In genomic region chr4:149922121-149922718, GRCm38 (mm10) we compare ENCODE assay signal across 9 mouse cellular contexts. TPM values are rescaled to one million over a fixed set of nuclear protein-coding genes. Genes with fewer than 3 reads are reported as not detected.
DNase-seq lines count a peak whose midpoint lies in the region; ATAC-seq and TF ChIP-seq lines count a peak whose summit lies in the region.
"Had no signal": no experiment of that assay in that cellular context is flagged by ENCODE, and none has a peak within 500 bp of the region (broad histone marks: within the 10 kb centered on the region; RNA-seq: fewer than 3 reads in every experiment).

No protein-coding gene starts in this region.

- peaks cover 65% of the 10 kb centered on the region for H3K4me1 ChIP-seq in forebrain, embryonic 10.5 days
- peaks cover 18% of the 10 kb centered on the region for H3K4me1 ChIP-seq in forebrain, embryonic 13.5 days
- H3K4me1 ChIP-seq in forebrain, postnatal 0 days (ENCODE audit: insufficient read depth), result no peaks in the 10 kb centered on the region
- H3K4me1 ChIP-seq in hindbrain, embryonic 10.5 days (replicated peaks), result peaks cover 72% of the 10 kb centered on the region
- H3K4me1 ChIP-seq in limb, embryonic 11.5 days (ENCODE audit: control insufficient read depth, insufficient read depth, low read length), result peaks cover 50% of the 10 kb centered on the region
- H3K4me1 ChIP-seq in neural tube, embryonic 12.5 days, result peaks cover 44% of the 10 kb centered on the region

- DNase-seq in forebrain, embryonic 10.5 days (ENCODE audit: extremely low spot score, low spot score), result peak; percentile 64
- DNase-seq in forebrain, postnatal 0 days, result no peak
- DNase-seq in hindbrain, embryonic 10.5 days (ENCODE audit: low spot score), result peak; percentile 68
- peak; percentile 82 for DNase-seq in limb, embryonic 11.5 days (ENCODE audit: low spot score)
- no peak for DNase-seq in spleen, adult 18-20 months
- no peak for DNase-seq in cerebellum, adult 9-11 months

- H3K9me3 ChIP-seq in forebrain, embryonic 10.5 days, result no peaks in the 10 kb centered on the region
- H3K9me3 ChIP-seq in forebrain, embryonic 13.5 days (replicated peaks), result 0 out of 2 replicates have a peak, but pooled peaks cover 4% of the 10 kb centered on the region
- H3K9me3 ChIP-seq in forebrain, postnatal 0 days (ENCODE audit: low read length), result no peaks in the 10 kb centered on the region
- H3K9me3 ChIP-seq in hindbrain, embryonic 10.5 days, result peaks cover 6% of the 10 kb centered on the region; the same call in 1 of the 2 replicates
- H3K9me3 ChIP-seq in limb, embryonic 11.5 days (ENCODE audit: control insufficient read depth, low read length), result 0 out of 2 replicates have a peak, but pooled peaks cover 2% of the 10 kb centered on the region
- peaks cover 5% of the 10 kb centered on the region; the same call in 1 of the 2 replicates for H3K9me3 ChIP-seq in neural tube, embryonic 12.5 days

- H3K27ac ChIP-seq in forebrain, embryonic 10.5 days, result peak overlapping the region; percentile 78
- no peak overlapping the region; the same call in 1 of the 2 replicates for H3K27ac ChIP-seq in forebrain, embryonic 13.5 days
- H3K27ac ChIP-seq in forebrain, postnatal 0 days (ENCODE audit: low read depth, low read length), result peak overlapping the region; percentile 59
- peak overlapping the region; percentile 81 for H3K27ac ChIP-seq in hindbrain, embryonic 10.5 days
- H3K27ac ChIP-seq in limb, embryonic 11.5 days (replicated peaks; ENCODE audit: low read depth, low read length), result peak overlapping the region; percentile 84
- 0 out of 2 replicates have a peak overlapping the region, but pooled peaks have one; percentile 32 for H3K27ac ChIP-seq in neural tube, embryonic 12.5 days

- no peaks in the 10 kb centered on the region for H3K27me3 ChIP-seq in forebrain, embryonic 10.5 days (ENCODE audit: poor library complexity, severe bottlenecking)
- no peaks in the 10 kb centered on the region for H3K27me3 ChIP-seq in forebrain, embryonic 13.5 days
- H3K27me3 ChIP-seq in forebrain, postnatal 0 days (ENCODE audit: insufficient read depth, low read length), result no peaks in the 10 kb centered on the region
- peaks cover 3% of the 10 kb centered on the region; the same call in 1 of the 2 replicates for H3K27me3 ChIP-seq in hindbrain, embryonic 10.5 days (ENCODE audit: insufficient read depth, poor library complexity, severe bottlenecking)
- no peaks in the 10 kb centered on the region for H3K27me3 ChIP-seq in limb, embryonic 11.5 days (ENCODE audit: control insufficient read depth, insufficient read depth, low read length)
- no peaks in the 10 kb centered on the region for H3K27me3 ChIP-seq in neural tube, embryonic 12.5 days (replicated peaks)

- 45% methylated on average over 14 of the region's 14 CpGs for WGBS in forebrain, embryonic 10.5 days
- 53% methylated on average over 14 of the region's 14 CpGs for WGBS in forebrain, embryonic 13.5 days
- WGBS in forebrain, postnatal 0 days, result 37% methylated on average over 14 of the region's 14 CpGs
- WGBS in hindbrain, embryonic 10.5 days, result 26% methylated on average over 14 of the region's 14 CpGs
- 20% methylated on average over 14 of the region's 14 CpGs for WGBS in limb, embryonic 11.5 days
- WGBS in neural tube, embryonic 12.5 days, result 19% methylated on average over 14 of the region's 14 CpGs

- H3K4me2 ChIP-seq in forebrain, embryonic 13.5 days, result no peak overlapping the region
- no peak overlapping the region for H3K4me2 ChIP-seq in forebrain, postnatal 0 days (ENCODE audit: low read depth)
- no peak overlapping the region for H3K4me2 ChIP-seq in limb, embryonic 11.5 days (ENCODE audit: low read depth, severe bottlenecking)
- peak overlapping the region; percentile 14; the same call in 1 of the 2 replicates for H3K4me2 ChIP-seq in neural tube, embryonic 12.5 days (replicated peaks)

- TF ChIP-seq CTCF in forebrain, postnatal 0 days (IDR thresholded peaks at IDR 0.05; ENCODE audit: low read depth), result no peak

- 0 out of 2 replicates have a peak, but pooled peaks cover 4% of the 10 kb centered on the region for H3K36me3 ChIP-seq in forebrain, embryonic 10.5 days (replicated peaks)
- H3K36me3 ChIP-seq in forebrain, embryonic 13.5 days (ENCODE audit: poor library complexity, severe bottlenecking), result no peaks in the 10 kb centered on the region
- H3K36me3 ChIP-seq in forebrain, postnatal 0 days (ENCODE audit: insufficient read depth), result no peaks in the 10 kb centered on the region
- 0 out of 2 replicates have a peak, but pooled peaks cover 5% of the 10 kb centered on the region for H3K36me3 ChIP-seq in hindbrain, embryonic 10.5 days
- no peaks in the 10 kb centered on the region for H3K36me3 ChIP-seq in limb, embryonic 11.5 days (ENCODE audit: control insufficient read depth, insufficient read depth, low read length)
- H3K36me3 ChIP-seq in neural tube, embryonic 12.5 days, result no peaks in the 10 kb centered on the region

- no peak overlapping the region for H3K9ac ChIP-seq in forebrain, embryonic 13.5 days
- no peak overlapping the region for H3K9ac ChIP-seq in forebrain, postnatal 0 days
- peak overlapping the region; percentile 31; the same call in 1 of the 2 replicates for H3K9ac ChIP-seq in limb, embryonic 11.5 days (ENCODE audit: low read length)
- H3K9ac ChIP-seq in neural tube, embryonic 12.5 days, result peak overlapping the region; percentile 21; the same call in 1 of the 2 replicates

- H3K4me3 ChIP-seq in forebrain, embryonic 10.5 days, result no peak overlapping the region
- no peak overlapping the region for H3K4me3 ChIP-seq in forebrain, embryonic 13.5 days
- no peak overlapping the region for H3K4me3 ChIP-seq in forebrain, postnatal 0 days (ENCODE audit: low read depth, low read length)
- peak overlapping the region; percentile 9; the same call in 1 of the 2 replicates for H3K4me3 ChIP-seq in hindbrain, embryonic 10.5 days
- no peak overlapping the region for H3K4me3 ChIP-seq in limb, embryonic 11.5 days (ENCODE audit: low read depth, low read length)
- H3K4me3 ChIP-seq in neural tube, embryonic 12.5 days, result no peak overlapping the region
- H3K4me3 ChIP-seq: myocyte had no signal

- ATAC-seq in forebrain, embryonic 13.5 days, result no peak
- ATAC-seq in forebrain, postnatal 0 days, result peak; percentile 84
- peak; percentile 44; the same call in 1 of the 2 replicates for ATAC-seq in limb, embryonic 11.5 days (ENCODE audit: insufficient number of reproducible peaks, low FRiP score, low TSS enrichment, low read depth)
- peak; percentile 33; the same call in 1 of the 2 replicates for ATAC-seq in neural tube, embryonic 12.5 days (ENCODE audit: low FRiP score, low read depth)

RNA-seq across cellular contexts. Expression of gene Spsb1, which starts 32.6 kb away (rescaled TPM):
- 9.0 and 11.2 TPM in 2 replicates for polyA plus RNA-seq in forebrain, embryonic 10.5 days (2016; fragmentation: Nextera tagmentation; extraction: Ambion mirVana)
- 4.5 and 5.1 TPM in 2 replicates for polyA plus RNA-seq in forebrain, embryonic 13.5 days (2015; fragmentation: Nextera tagmentation; extraction: Ambion mirVana)
- 7.1 and 7.3 TPM in 2 replicates for total RNA-seq in forebrain, postnatal 0 days (2014; rRNA removed)
- 5.8 and 6.2 TPM in 2 replicates for polyA plus RNA-seq in forebrain, postnatal 0 days (2015; fragmentation: Nextera tagmentation; extraction: Ambion mirVana)
- polyA plus RNA-seq in hindbrain, embryonic 10.5 days (2016; fragmentation: Nextera tagmentation; extraction: Ambion mirVana), result 10.7 and 12.0 TPM in 2 replicates
- 12.8 and 16.4 TPM in 2 replicates for polyA plus RNA-seq in limb, embryonic 11.5 days (2014; fragmentation: Nextera tagmentation; extraction: Ambion mirVana)
- polyA plus RNA-seq in neural tube, embryonic 12.5 days (2016; fragmentation: Nextera tagmentation; extraction: Ambion mirVana), result 17.3 and 19.1 TPM in 2 replicates

Comparison
In these comparisons a context has a peak if more than half of its experiments do, and no peak if none do; other contexts are left out.
1. DNase-seq: peak in forebrain, embryonic 10.5 days (single experiment), hindbrain, embryonic 10.5 days (single experiment) and limb, embryonic 11.5 days (single experiment); none in forebrain, postnatal 0 days (single experiment), spleen, adult 18-20 months (0 of 2) and cerebellum, adult 9-11 months (single experiment).
2. H3K9ac ChIP-seq: peak in limb, embryonic 11.5 days (single experiment) and neural tube, embryonic 12.5 days (single experiment); none in forebrain, embryonic 13.5 days (single experiment) and forebrain, postnatal 0 days (single experiment).